ENCODE assay signal across 8 mouse cellular contexts in the genomic region with DNA sequence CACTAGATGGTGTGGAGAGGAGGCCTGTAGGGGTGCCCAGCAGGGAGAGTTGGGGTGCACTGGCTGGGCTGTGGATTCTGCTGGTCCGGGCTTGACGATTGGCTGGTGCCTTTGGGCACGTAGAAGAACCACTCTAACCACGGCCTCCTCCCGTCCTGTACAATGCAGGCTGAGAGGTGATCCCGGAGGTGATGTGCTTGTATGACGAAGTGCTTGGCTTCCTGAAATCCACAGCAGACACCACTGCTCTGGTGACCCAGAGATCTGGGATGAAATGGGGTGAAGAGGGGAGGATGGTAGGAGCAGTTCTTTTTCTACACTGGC. TPM values are rescaled to one million over a fixed set of nuclear protein-coding genes. Genes with fewer than 3 reads are reported as not detected.
DNase-seq lines count a peak whose midpoint lies in the region; ATAC-seq and TF ChIP-seq lines count a peak whose summit lies in the region.

No protein-coding gene starts in this region.

- H3K4me1 ChIP-seq in heart, embryonic 16.5 days (ENCODE audit: control insufficient read depth, insufficient read depth, low read length): peaks cover 52% of the 10 kb centered on the region
- peaks cover 58% of the 10 kb centered on the region for H3K4me1 ChIP-seq in hindbrain, embryonic 10.5 days (replicated peaks)
- peaks cover 25% of the 10 kb centered on the region for H3K4me1 ChIP-seq in midbrain, embryonic 11.5 days (ENCODE audit: control insufficient read depth, insufficient read depth, low read length)

- no peak for TF ChIP-seq CTCF in brain, embryonic 14.5 days (IDR thresholded peaks at IDR 0.05; ENCODE audit: borderline replicate concordance, extremely low read depth, insufficient read depth, insufficient read length)

- H3K36me3 ChIP-seq in heart, embryonic 16.5 days (ENCODE audit: control insufficient read depth, insufficient read depth): no peaks in the 10 kb centered on the region
- peaks cover 34% of the 10 kb centered on the region for H3K36me3 ChIP-seq in hindbrain, embryonic 10.5 days
- no peaks in the 10 kb centered on the region; the same call in none of the 2 replicates for H3K36me3 ChIP-seq in midbrain, embryonic 11.5 days (ENCODE audit: control insufficient read depth, insufficient read depth, low read length)

- H3K9me3 ChIP-seq in heart, embryonic 16.5 days (replicated peaks; ENCODE audit: control insufficient read depth, low read length): no peaks in the 10 kb centered on the region
- no peaks in the 10 kb centered on the region for H3K9me3 ChIP-seq in hindbrain, embryonic 10.5 days
- H3K9me3 ChIP-seq in midbrain, embryonic 11.5 days (ENCODE audit: control insufficient read depth, low read length): no peaks in the 10 kb centered on the region

- H3K4me2 ChIP-seq in heart, embryonic 16.5 days (ENCODE audit: low read depth, low read length): peak overlapping the region; percentile 98
- H3K4me2 ChIP-seq in midbrain, embryonic 11.5 days: peak overlapping the region; percentile 67

- H3K27ac ChIP-seq in heart, embryonic 16.5 days (ENCODE audit: low read length): no peak overlapping the region
- H3K27ac ChIP-seq in hindbrain, embryonic 10.5 days: peak overlapping the region; percentile 98
- no peak overlapping the region for H3K27ac ChIP-seq in midbrain, embryonic 11.5 days (ENCODE audit: low read depth, low read length)

- WGBS in heart, embryonic 16.5 days: 23% methylated on average over 7 of the region's 7 CpGs
- 6% methylated on average over 7 of the region's 7 CpGs for WGBS in hindbrain, embryonic 10.5 days
- 4% methylated on average over 7 of the region's 7 CpGs for WGBS in midbrain, embryonic 11.5 days

- H3K27me3 ChIP-seq in heart, embryonic 16.5 days (ENCODE audit: control insufficient read depth, insufficient read depth, low read length): no peaks in the 10 kb centered on the region
- no peaks in the 10 kb centered on the region for H3K27me3 ChIP-seq in hindbrain, embryonic 10.5 days (ENCODE audit: insufficient read depth, poor library complexity, severe bottlenecking)
- H3K27me3 ChIP-seq in midbrain, embryonic 11.5 days (ENCODE audit: control insufficient read depth, insufficient read depth, low read length): no peaks in the 10 kb centered on the region

- DNase-seq in heart, adult 9 months (ENCODE audit: low spot score in 2 of 2): no peak
- peak; percentile 34 for DNase-seq in brain, embryonic 14.5 days (ENCODE audit: low read depth)
- DNase-seq in hindbrain, embryonic 10.5 days (ENCODE audit: low spot score): no peak
- DNase-seq in midbrain, embryonic 11.5 days (ENCODE audit: low spot score, missing footprints): no peak
- DNase-seq in thymus, postnatal 25 days: no peak
- no peak for DNase-seq in kidney, adult 11 months
- DNase-seq in adrenal gland, postnatal 10 days: no peak

- ATAC-seq in heart, embryonic 16.5 days (replicated peaks; ENCODE audit: extremely low read depth, insufficient read depth, low FRiP score): peak; percentile 25; the same call in 1 of the 2 replicates
- ATAC-seq in midbrain, embryonic 11.5 days (ENCODE audit: low FRiP score): peak; percentile 28

- H3K4me3 ChIP-seq in heart, embryonic 16.5 days (ENCODE audit: low read length): peak overlapping the region; percentile 36
- peak overlapping the region; percentile 81 for H3K4me3 ChIP-seq in hindbrain, embryonic 10.5 days
- H3K4me3 ChIP-seq in midbrain, embryonic 11.5 days (ENCODE audit: low read depth, low read length): peak overlapping the region; percentile 69

- TF ChIP-seq POLR2A in brain, embryonic 14.5 days (IDR thresholded peaks at IDR 0.05; ENCODE audit: borderline replicate concordance, extremely low read depth, insufficient read depth, insufficient read length, poor library complexity, severe bottlenecking): no peak

- H3K9ac ChIP-seq in heart, embryonic 16.5 days (ENCODE audit: low read length): peak overlapping the region; percentile 66
- peak overlapping the region; percentile 63 for H3K9ac ChIP-seq in midbrain, embryonic 11.5 days (ENCODE audit: low read length)

RNA-seq across cellular contexts. Expression of a gene that starts 36.4 kb away (rescaled TPM):
- polyA plus RNA-seq in heart, embryonic 16.5 days (2015; fragmentation: Nextera tagmentation; extraction: Ambion mirVana): 15.7 TPM in 2 replicates
- 65.8 and 78.4 TPM in 2 replicates for polyA plus RNA-seq in brain, embryonic 14.5 days (2012; rRNA removed)
- polyA plus RNA-seq in hindbrain, embryonic 10.5 days (2016; fragmentation: Nextera tagmentation; extraction: Ambion mirVana): 25.3 and 31.0 TPM in 2 replicates
- polyA plus RNA-seq in midbrain, embryonic 11.5 days (2014; fragmentation: Nextera tagmentation; extraction: Ambion mirVana): 19.0 and 23.9 TPM in 2 replicates
- total RNA-seq in adrenal gland, postnatal 10 days (2021): 10 to 100 TPM; 34.8 to 53.0 TPM
